Mouse (Mus musculus) embryonic facial prominence, embryonic 14.5 days (tissue): ENCODE data around the gene Fgf23. TPM values are rescaled to one million over a fixed set of nuclear protein-coding genes. Genes with fewer than 3 reads are reported as not detected.

ENCODE experiments used
- ATAC-seq: fragments of 200-750 bp; cut with Nextera tagmentation; 2 replicates; pipeline ENCODE4 v1.8.0; 2017; ENCODE audit warnings: low read depth, moderate number of reproducible peaks, moderate TSS enrichment
- DNase-seq: peaks from one replicate; pipeline ENCODE4 v3.0.0-alpha.2; 2015; ENCODE audit warnings: low spot score
- H3K27ac ChIP-seq: fragments of 300-500 bp; sonication (generic); replicated peaks from 2 replicates; pipeline ENCODE4 v1.5.1; 2014; ENCODE audit warnings: low read depth, mild to moderate bottlenecking, low read length, moderate library complexity
- H3K27me3 ChIP-seq: fragments of 300-500 bp; sonication (generic); replicated peaks from 2 replicates; pipeline ENCODE4 v1.6.1; 2014; ENCODE audit warnings: low read length; ENCODE audit not compliant: control insufficient read depth, insufficient read depth
- H3K36me3 ChIP-seq: fragments of 300-500 bp; sonication (generic); 2 replicates; pipeline ENCODE4 v1.6.1; 2014; ENCODE audit warnings: low read length, mixed read lengths; ENCODE audit not compliant: control insufficient read depth, insufficient read depth
- H3K4me1 ChIP-seq: fragments of 300-500 bp; sonication (generic); 2 replicates; pipeline ENCODE4 v1.6.1; 2014; ENCODE audit warnings: antibody characterized with exemption, low read length; ENCODE audit not compliant: control insufficient read depth, insufficient read depth
- H3K4me2 ChIP-seq: fragments of 300-500 bp; sonication (generic); 2 replicates; pipeline ENCODE4 v1.6.1; 2014; ENCODE audit warnings: low read depth, mild to moderate bottlenecking, low read length, moderate library complexity, mixed read lengths
- H3K4me3 ChIP-seq: fragments of 300-500 bp; sonication (generic); 2 replicates; pipeline ENCODE4 v1.5.1; 2014; ENCODE audit warnings: low read depth, mild to moderate bottlenecking, low read length
- H3K9ac ChIP-seq: fragments of 300-500 bp; sonication (generic); 2 replicates; pipeline ENCODE4 v1.6.1; 2014; ENCODE audit warnings: low read depth, mild to moderate bottlenecking, low read length, moderate library complexity, mixed read lengths
- H3K9me3 ChIP-seq: fragments of 300-500 bp; sonication (generic); 2 replicates; pipeline ENCODE4 v1.6.1; 2016; ENCODE audit warnings: low read length; ENCODE audit not compliant: control insufficient read depth
- WGBS: fragments of 180-500 bp; shearing (Covaris S2); extraction: QIAGEN DNeasy Blood & Tissue Kit; methylation state at CpG from one replicate; pipeline ENCODE4 v1.1.7; 2014; 5-methylcytosine and 5-hydroxymethylcytosine counted together
- polyA plus RNA-seq: library from polyadenylated mRNA; unstranded; fragments of >200 nt; fragmentation: Nextera tagmentation; extraction: Ambion mirVana; gene quantifications from 2 replicates; pipeline ENCODE4 v1.2.1, GENCODE M21; 2014

Gene Fgf23
- not detected in 2 replicates for polyA plus RNA-seq

DNA sequence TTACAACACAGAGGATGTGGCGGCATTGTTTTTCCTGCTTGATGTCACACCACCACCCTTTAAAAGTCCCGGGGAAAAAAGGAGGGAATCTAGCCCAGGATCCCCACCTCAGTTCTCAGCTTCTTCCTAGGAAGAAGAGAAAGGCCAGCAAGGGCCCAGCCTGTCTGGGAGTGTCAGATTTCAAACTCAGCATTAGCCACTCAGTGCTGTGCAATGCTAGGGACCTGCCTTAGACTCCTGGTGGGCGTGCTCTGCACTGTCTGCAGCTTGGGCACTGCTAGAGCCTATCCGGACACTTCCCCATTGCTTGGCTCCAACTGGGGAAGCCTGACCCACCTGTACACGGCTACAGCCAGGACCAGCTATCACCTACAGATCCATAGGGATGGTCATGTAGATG lies at the start of gene Fgf23:
Fgf23 (plus strand) TSS at position 86 of the 400 bp plus-strand sequence.
- 8% methylated on average over 5 of the region's 5 CpGs for WGBS
- no peaks in the 10 kb centered on the region for H3K9me3 ChIP-seq
- no peaks in the 10 kb centered on the region for H3K36me3 ChIP-seq
- DNase-seq = peak; percentile 83
- H3K4me3 ChIP-seq = no peak within 1 kb of the TSS
- H3K4me1 ChIP-seq = no peaks in the 10 kb centered on the region
- peak; percentile 96 for ATAC-seq
- H3K27ac ChIP-seq = no peak within 1 kb of the TSS
- no peak within 1 kb of the TSS for H3K9ac ChIP-seq
- no peaks in the 10 kb centered on the region for H3K27me3 ChIP-seq
- peak within 1 kb of the TSS; percentile 30 for H3K4me2 ChIP-seq

DNA sequence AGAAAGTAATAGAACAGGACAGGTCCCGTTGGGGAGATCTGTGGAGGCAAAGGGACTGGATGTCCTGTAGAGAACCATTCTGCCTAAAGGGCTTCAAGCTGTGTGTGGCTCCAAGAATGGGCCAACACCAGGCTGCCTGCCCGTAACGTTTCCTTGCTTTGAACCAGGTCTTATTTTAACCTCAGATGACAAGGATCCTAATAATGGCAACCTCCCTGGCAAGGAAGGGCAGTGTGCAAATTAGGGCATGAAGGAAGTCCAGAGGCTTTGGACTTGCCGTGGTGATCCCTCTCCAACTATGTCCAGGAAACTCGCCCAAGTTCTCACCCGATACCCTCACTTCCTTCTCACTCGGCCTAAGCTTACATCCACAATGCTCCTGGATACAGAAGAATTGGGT lies 47.9 kb upstream of the Fgf23 start:
- H3K4me3 ChIP-seq = no peak overlapping the region
- H3K36me3 ChIP-seq = no peaks in the 10 kb centered on the region
- peaks cover 7% of the 10 kb centered on the region for H3K4me1 ChIP-seq
- ATAC-seq = no peak
- H3K9me3 ChIP-seq = no peaks in the 10 kb centered on the region
- DNase-seq = no peak
- no peak overlapping the region for H3K4me2 ChIP-seq
- H3K9ac ChIP-seq = no peak overlapping the region
- WGBS = 71% methylated on average over 7 of the region's 7 CpGs
- H3K27me3 ChIP-seq = no peaks in the 10 kb centered on the region
- H3K27ac ChIP-seq = no peak overlapping the region

DNA sequence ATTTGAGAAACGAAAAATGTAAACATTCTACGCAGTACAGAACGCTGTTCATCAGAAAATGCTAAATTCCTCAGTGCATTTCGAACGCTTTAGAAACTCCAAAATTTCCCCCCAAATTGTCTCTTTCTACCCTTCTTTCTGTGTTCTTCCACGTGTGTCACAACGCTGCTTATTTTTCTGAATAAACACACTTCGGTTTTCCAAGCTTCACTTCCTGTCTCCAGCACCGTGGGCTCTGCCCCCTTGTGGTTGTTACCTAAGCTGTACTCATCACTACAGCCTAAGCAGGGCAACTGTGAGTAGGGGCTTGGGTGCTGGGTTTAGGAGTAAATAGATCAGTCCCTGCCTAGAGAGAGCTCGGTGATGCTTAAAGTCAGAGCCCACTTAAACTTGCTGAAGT lies 37.9 kb upstream of the Fgf23 start:
- H3K4me2 ChIP-seq = peak overlapping the region; percentile 47
- H3K36me3 ChIP-seq = no peaks in the 10 kb centered on the region
- no peaks in the 10 kb centered on the region for H3K9me3 ChIP-seq
- no peaks in the 10 kb centered on the region for H3K27me3 ChIP-seq
- DNase-seq (peak; percentile 71), ATAC-seq (peak; percentile 65; the same call in 1 of the 2 replicates)
- no peak overlapping the region for H3K27ac ChIP-seq
- H3K4me3 ChIP-seq = peak overlapping the region; percentile 32
- H3K9ac ChIP-seq = peak overlapping the region; percentile 54
- H3K4me1 ChIP-seq = 0 out of 2 replicates have a peak, but pooled peaks cover 4% of the 10 kb centered on the region
- 37% methylated on average over 10 of the region's 10 CpGs for WGBS

DNA sequence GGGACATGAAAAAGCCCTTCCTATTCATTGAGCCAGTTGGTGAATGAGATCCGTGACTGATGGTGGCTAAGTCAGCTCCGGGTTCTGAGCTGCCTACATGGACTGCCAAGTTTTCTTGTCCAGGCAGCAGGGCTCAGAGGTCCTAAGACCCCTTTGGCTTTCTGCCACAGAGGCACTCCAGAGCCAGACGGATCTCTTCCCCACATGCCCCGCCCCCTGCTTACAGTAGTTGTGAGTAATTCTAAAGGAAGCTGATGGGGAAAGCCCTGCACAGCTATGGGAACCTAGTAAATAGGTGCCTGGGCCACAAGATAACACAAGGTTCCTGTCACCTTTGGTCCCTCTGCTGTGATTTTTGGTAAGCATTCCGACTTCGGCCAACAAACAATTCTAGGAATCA lies 27.8 kb upstream of the Fgf23 start:
- no peak overlapping the region for H3K27ac ChIP-seq
- DNase-seq (peak; percentile 79), ATAC-seq (peak; percentile 44; the same call in 1 of the 2 replicates)
- no peaks in the 10 kb centered on the region for H3K27me3 ChIP-seq
- 0 out of 2 replicates have a peak, but pooled peaks cover 4% of the 10 kb centered on the region for H3K4me1 ChIP-seq
- H3K9ac ChIP-seq = no peak overlapping the region
- no peaks in the 10 kb centered on the region for H3K36me3 ChIP-seq
- no peaks in the 10 kb centered on the region for H3K9me3 ChIP-seq
- H3K4me2 ChIP-seq = no peak overlapping the region
- 56% methylated on average over 6 of the region's 6 CpGs for WGBS
- no peak overlapping the region for H3K4me3 ChIP-seq

DNA sequence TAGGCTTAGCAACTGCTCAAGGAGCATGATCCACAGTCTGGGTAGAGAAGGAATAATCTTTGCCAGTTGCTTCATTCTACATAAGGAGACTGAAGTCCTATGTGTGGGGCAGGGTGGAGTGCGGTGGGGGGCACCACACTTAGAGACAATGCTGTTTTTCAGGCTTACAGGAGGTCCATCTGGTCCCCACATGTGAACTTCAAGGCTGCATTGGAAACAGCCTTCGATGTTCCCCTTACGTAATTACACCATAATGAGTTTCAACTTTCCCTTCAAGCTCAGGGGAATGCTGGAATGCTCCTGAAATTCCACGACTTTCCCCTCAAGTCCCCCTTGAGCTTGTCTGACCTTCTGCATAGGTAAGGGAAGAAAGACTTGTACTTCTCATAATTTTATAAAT lies 21.9 kb upstream of the Fgf23 start:
- H3K4me1 ChIP-seq = peaks cover 4% of the 10 kb centered on the region; the same call in 1 of the 2 replicates
- no peaks in the 10 kb centered on the region for H3K36me3 ChIP-seq
- no peak overlapping the region for H3K4me2 ChIP-seq
- H3K27ac ChIP-seq = peak overlapping the region; percentile 65
- WGBS = 18% methylated on average over 4 of the region's 4 CpGs
- H3K9me3 ChIP-seq = no peaks in the 10 kb centered on the region
- no peaks in the 10 kb centered on the region for H3K27me3 ChIP-seq
- H3K9ac ChIP-seq = no peak overlapping the region
- ATAC-seq = peak; percentile 33; the same call in 1 of the 2 replicates
- peak; percentile 84 for DNase-seq
- H3K4me3 ChIP-seq = no peak overlapping the region

DNA sequence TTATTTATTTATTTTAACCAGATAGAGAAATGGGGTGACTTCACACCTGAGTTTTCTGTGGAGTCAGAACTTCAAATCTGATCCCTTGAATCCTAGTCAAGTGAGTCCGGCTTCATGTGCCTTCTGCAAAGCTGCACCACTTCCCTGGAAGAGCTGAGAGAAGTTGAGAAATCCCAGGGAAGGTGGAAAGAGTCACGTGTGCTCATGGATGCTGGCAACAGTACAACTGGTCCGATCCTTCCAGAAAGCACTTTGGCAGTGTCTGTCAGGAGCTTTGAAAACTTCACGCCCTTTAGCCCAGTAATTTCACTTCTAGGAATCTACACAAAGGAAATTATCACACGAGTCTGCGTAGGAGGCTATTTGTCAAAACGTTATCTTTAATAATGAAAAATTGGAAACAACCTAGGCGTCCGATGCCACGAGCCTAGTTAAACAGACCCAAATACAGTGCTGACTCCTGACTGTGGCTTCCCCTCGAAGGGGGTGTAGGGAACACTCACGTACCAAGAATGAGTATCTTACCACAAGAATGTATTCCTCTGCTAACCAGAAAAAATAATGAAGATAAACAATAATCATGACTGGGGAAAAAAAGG lies 15.6 kb upstream of the Fgf23 start:
- ATAC-seq (no peak), DNase-seq (peak; percentile 44)
- no peaks in the 10 kb centered on the region for H3K27me3 ChIP-seq
- no peaks in the 10 kb centered on the region; the same call in 1 of the 2 replicates for H3K4me1 ChIP-seq
- H3K36me3 ChIP-seq = no peaks in the 10 kb centered on the region
- H3K9ac ChIP-seq = no peak overlapping the region
- H3K9me3 ChIP-seq = no peaks in the 10 kb centered on the region
- H3K27ac ChIP-seq = no peak overlapping the region
- H3K4me2 ChIP-seq = no peak overlapping the region
- H3K4me3 ChIP-seq = no peak overlapping the region
- WGBS = 67% methylated on average over 12 of the region's 12 CpGs

DNA sequence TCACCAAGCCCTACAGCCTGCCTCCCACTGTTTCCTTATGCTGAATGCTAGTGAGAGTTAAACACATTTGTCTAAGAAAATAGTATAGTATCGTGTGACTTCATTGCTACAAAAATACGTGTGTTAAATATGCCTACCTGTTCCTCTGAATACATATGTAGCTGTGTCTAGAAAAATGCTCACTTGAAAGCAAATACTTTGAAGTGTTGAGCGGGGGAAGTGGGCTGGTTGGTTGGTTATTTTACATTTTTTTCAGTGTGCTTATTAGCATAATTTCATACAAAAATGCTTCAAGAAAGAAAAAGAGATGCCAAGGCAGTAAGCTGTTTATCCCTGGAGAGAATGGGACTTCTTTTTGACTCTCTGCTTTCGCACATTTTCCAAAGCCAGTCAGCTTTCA lies 12.7 kb upstream of the Fgf23 start:
- no peaks in the 10 kb centered on the region for H3K9me3 ChIP-seq
- no peaks in the 10 kb centered on the region for H3K4me1 ChIP-seq
- DNase-seq = no peak

DNA sequence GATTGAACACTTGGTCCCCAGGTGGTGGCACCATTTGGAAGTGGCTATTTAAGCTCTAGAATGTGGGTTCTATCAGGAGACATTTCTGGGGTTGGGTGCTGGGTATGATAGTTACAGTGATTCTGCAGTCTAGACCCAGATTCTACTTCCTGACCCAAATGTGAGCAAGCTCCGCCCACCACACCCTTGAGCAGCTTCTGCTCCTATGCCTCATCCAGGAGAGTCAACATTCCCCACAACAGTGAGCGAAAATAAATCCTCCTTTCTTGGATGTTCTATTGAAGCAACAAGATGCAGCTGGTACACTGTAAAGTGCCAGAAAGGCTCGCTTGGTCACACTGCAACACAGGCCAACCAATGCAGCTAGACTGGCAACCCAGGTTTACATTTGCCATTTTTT lies 8.8 kb upstream of the Fgf23 start:
- WGBS = 77% methylated on average over 3 of the region's 3 CpGs
- Histone ChIP-seq H3K4me3 (no peak overlapping the region), H3K36me3 (no peaks in the 10 kb centered on the region), H3K27me3 (no peaks in the 10 kb centered on the region), H3K4me1 (no peaks in the 10 kb centered on the region), H3K9ac (no peak overlapping the region), H3K27ac (no peak overlapping the region), H3K4me2 (no peak overlapping the region), H3K9me3 (no peaks in the 10 kb centered on the region)
- DNase-seq (no peak), ATAC-seq (no peak)

More for the DNA sequence above, 12.7 kb upstream of the Fgf23 start:
- no peak for ATAC-seq
- Histone ChIP-seq H3K4me2 (no peak overlapping the region), H3K9ac (no peak overlapping the region), H3K36me3 (no peaks in the 10 kb centered on the region), H3K4me3 (no peak overlapping the region), H3K27ac (no peak overlapping the region), H3K27me3 (no peaks in the 10 kb centered on the region)
- 63% methylated on average over 4 of the region's 4 CpGs for WGBS

DNA sequence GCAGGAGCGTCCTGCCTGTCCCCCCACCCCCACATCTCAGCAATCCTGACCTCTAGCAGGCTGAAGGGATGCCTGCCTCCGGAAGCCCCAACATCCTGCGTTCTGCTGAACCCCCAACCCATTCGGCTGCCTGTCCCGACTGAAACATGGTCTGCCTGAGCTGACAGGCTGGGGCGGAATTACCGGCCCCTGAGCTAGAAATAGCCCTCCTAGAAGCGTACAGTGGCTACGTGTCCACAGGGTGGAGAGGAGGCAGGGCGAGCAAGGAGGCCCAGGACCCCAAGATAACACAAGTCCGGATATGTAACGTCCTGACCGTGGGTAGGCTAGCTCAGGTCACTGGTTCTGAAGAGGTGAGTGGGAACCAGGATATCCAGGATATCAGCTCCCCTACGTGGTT lies 7.9 kb upstream of the Fgf23 start:
- Histone ChIP-seq H3K9me3 (no peaks in the 10 kb centered on the region), H3K4me1 (no peaks in the 10 kb centered on the region), H3K4me3 (no peak overlapping the region), H3K27ac (no peak overlapping the region), H3K4me2 (peak overlapping the region; percentile 21), H3K36me3 (no peaks in the 10 kb centered on the region), H3K27me3 (no peaks in the 10 kb centered on the region), H3K9ac (0 out of 2 replicates have a peak overlapping the region, but pooled peaks have one; percentile 9)
- no peak for ATAC-seq
- WGBS = 5% methylated on average over 14 of the region's 14 CpGs
- DNase-seq = no peak
